Mouse (Mus musculus): ENCODE results near the gene Pdcl2.

DNA sequence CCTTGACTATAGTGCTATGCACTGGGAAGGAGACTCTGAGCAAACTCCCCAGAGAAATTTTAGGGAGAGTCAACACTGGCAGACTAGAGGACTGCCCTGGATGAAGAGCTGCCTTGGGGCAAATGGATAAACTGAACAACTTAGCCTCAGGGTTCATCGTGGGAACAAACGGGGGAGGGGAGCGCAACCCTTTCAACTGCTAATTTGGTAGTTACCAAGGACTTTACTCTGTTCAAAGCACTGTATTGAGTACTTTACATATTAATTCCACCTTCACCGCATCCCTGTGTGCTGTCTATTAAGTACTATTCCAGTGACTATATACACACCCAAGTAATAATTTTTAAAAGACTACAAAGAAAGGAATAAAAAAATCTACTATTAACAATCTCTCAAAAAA lies 45.3 kb downstream of the Pdcl2 start:
- TF ChIP-seq CTCF (IDR thresholded peaks at IDR 0.05; ENCODE audit: low read depth) (no peak), EP300 (IDR thresholded peaks at IDR 0.05; ENCODE audit: low read depth) (no peak)

Measured in heart, postnatal 0 days (tissue).